Mouse (Mus musculus) embryonic facial prominence, embryonic 14.5 days (tissue): Measurements from ENCODE around the gene Gjb1. TPM values are rescaled to one million over a fixed set of nuclear protein-coding genes. Genes with fewer than 3 reads are reported as not detected.
"Not testable (repeated sequence)": the region's sequence is repeated elsewhere in the genome, so short reads cannot be mapped to it uniquely, and the experiment has no call there.

ENCODE experiments used
- ATAC-seq: fragments of 200-750 bp; cut with Nextera tagmentation; 2 replicates; pipeline ENCODE4 v1.8.0; 2017; ENCODE audit warnings: low read depth, moderate number of reproducible peaks, moderate TSS enrichment
- DNase-seq: peaks from one replicate; pipeline ENCODE4 v3.0.0-alpha.2; 2015; ENCODE audit warnings: low spot score
- H3K27ac ChIP-seq: fragments of 300-500 bp; sonication (generic); replicated peaks from 2 replicates; pipeline ENCODE4 v1.5.1; 2014; ENCODE audit warnings: low read depth, mild to moderate bottlenecking, low read length, moderate library complexity
- H3K27me3 ChIP-seq: fragments of 300-500 bp; sonication (generic); replicated peaks from 2 replicates; pipeline ENCODE4 v1.6.1; 2014; ENCODE audit warnings: low read length; ENCODE audit not compliant: control insufficient read depth, insufficient read depth
- H3K36me3 ChIP-seq: fragments of 300-500 bp; sonication (generic); 2 replicates; pipeline ENCODE4 v1.6.1; 2014; ENCODE audit warnings: low read length, mixed read lengths; ENCODE audit not compliant: control insufficient read depth, insufficient read depth
- H3K4me1 ChIP-seq: fragments of 300-500 bp; sonication (generic); 2 replicates; pipeline ENCODE4 v1.6.1; 2014; ENCODE audit warnings: antibody characterized with exemption, low read length; ENCODE audit not compliant: control insufficient read depth, insufficient read depth
- H3K4me2 ChIP-seq: fragments of 300-500 bp; sonication (generic); 2 replicates; pipeline ENCODE4 v1.6.1; 2014; ENCODE audit warnings: low read depth, mild to moderate bottlenecking, low read length, moderate library complexity, mixed read lengths
- H3K4me3 ChIP-seq: fragments of 300-500 bp; sonication (generic); 2 replicates; pipeline ENCODE4 v1.5.1; 2014; ENCODE audit warnings: low read depth, mild to moderate bottlenecking, low read length
- H3K9ac ChIP-seq: fragments of 300-500 bp; sonication (generic); 2 replicates; pipeline ENCODE4 v1.6.1; 2014; ENCODE audit warnings: low read depth, mild to moderate bottlenecking, low read length, moderate library complexity, mixed read lengths
- H3K9me3 ChIP-seq: fragments of 300-500 bp; sonication (generic); 2 replicates; pipeline ENCODE4 v1.6.1; 2016; ENCODE audit warnings: low read length; ENCODE audit not compliant: control insufficient read depth
- WGBS: fragments of 180-500 bp; shearing (Covaris S2); extraction: QIAGEN DNeasy Blood & Tissue Kit; methylation state at CpG from one replicate; pipeline ENCODE4 v1.1.7; 2014; 5-methylcytosine and 5-hydroxymethylcytosine counted together
- polyA plus RNA-seq: library from polyadenylated mRNA; unstranded; fragments of >200 nt; fragmentation: Nextera tagmentation; extraction: Ambion mirVana; gene quantifications from 2 replicates; pipeline ENCODE4 v1.2.1, GENCODE M21; 2014

The Gjb1 gene
- polyA plus RNA-seq, 1 experiment from 2014 or later, result 0.51 TPM

GRCm38 (mm10) chrX:101346475-101346874 is 29.7 kb upstream of the Gjb1 start:
- no peak for DNase-seq
- WGBS, result 54% methylated on average over 4 of the region's 4 CpGs

GRCm38 (mm10) chrX:101351188-101351587 is 25.0 kb upstream of the Gjb1 start:
- Histone ChIP-seq H3K27ac (no peak overlapping the region), H3K4me1 (no peaks in the 10 kb centered on the region), H3K4me3 (no peak overlapping the region), H3K27me3 (no peaks in the 10 kb centered on the region), H3K9me3 (no peaks in the 10 kb centered on the region), H3K4me2 (no peak overlapping the region), H3K9ac (no peak overlapping the region), H3K36me3 (no peaks in the 10 kb centered on the region)
- WGBS, result 53% methylated on average over 4 of the region's 4 CpGs
- no peak for ATAC-seq
- DNase-seq, result peak; percentile 46

More at GRCm38 (mm10) chrX:101346475-101346874, 29.7 kb upstream of the Gjb1 start:
- no peaks in the 10 kb centered on the region for H3K9me3 ChIP-seq
- no peak overlapping the region for H3K27ac ChIP-seq
- ATAC-seq, result no peak
- no peaks in the 10 kb centered on the region for H3K27me3 ChIP-seq
- H3K4me1 ChIP-seq, result no peaks in the 10 kb centered on the region
- H3K36me3 ChIP-seq, result no peaks in the 10 kb centered on the region
- no peak overlapping the region for H3K9ac ChIP-seq
- H3K4me3 ChIP-seq, result no peak overlapping the region
- no peak overlapping the region for H3K4me2 ChIP-seq

- H3K36me3 ChIP-seq, H3K27ac ChIP-seq, ATAC-seq, H3K4me2 ChIP-seq, DNase-seq, H3K4me1 ChIP-seq, H3K4me3 ChIP-seq, H3K9me3 ChIP-seq, H3K9ac ChIP-seq, H3K27me3 ChIP-seq: not testable (repeated sequence)
- 69% methylated on average over 4 of the region's 4 CpGs for WGBS
These were observed 17.3 kb upstream of the Gjb1 start for GRCm38 (mm10) chrX:101358902-101359301.

GRCm38 (mm10) chrX:101369001-101369400 is 7.2 kb upstream of the Gjb1 start:
- no peaks in the 10 kb centered on the region for H3K4me1 ChIP-seq
- no peaks in the 10 kb centered on the region for H3K36me3 ChIP-seq
- H3K27me3 ChIP-seq, result peaks cover 4% of the 10 kb centered on the region; the same call in 1 of the 2 replicates
- H3K9me3 ChIP-seq, result no peaks in the 10 kb centered on the region
- H3K27ac ChIP-seq, result no peak overlapping the region
- H3K4me2 ChIP-seq, result no peak overlapping the region
- H3K4me3 ChIP-seq, result no peak overlapping the region
- 59% methylated on average over 7 of the region's 7 CpGs for WGBS
- no peak overlapping the region for H3K9ac ChIP-seq
- ATAC-seq (no peak), DNase-seq (no peak)

DNA sequence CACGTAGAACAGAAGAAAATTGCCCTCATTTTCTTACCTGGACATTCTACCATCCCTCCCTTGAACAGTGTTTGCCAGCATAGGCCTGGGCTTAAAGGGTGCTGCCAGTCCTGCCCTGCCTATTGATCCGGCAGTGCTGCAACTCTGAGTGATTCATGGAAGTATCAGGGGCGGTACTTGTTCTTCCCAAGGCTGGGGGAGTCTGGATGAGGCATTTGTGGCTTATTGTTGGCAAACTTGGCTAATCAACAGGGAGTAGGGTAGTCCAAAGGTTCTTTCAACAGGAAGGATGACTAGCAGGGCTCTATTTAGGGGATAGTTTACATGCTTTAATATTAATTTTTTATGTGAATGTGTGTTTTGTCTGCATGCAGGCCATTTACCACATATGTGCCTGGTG is 5.6 kb upstream of the Gjb1 start:
- WGBS, result 71% methylated on average over 3 of the region's 3 CpGs

DNA sequence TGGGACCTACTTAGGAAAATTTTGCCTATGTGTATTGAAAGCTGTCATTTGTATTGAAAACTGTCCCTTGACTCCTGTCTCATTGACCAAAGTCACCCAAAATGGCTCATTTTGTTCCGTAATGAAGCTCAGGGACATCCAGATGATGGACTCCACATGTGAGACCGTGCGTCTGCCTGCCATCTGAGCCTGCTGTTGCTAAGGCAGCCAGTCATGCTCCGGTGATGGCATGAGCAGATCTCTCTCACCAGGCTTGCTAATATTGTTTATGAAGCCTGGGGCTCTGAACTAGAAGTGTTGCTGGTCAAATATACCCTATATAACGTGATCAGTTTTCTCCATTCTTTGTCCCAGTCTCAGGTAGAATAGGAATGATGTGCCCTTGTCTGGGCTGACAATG is 3.2 kb upstream of the Gjb1 start:
- no peak overlapping the region for H3K27ac ChIP-seq
- WGBS, result 44% methylated on average over 5 of the region's 5 CpGs
- no peak overlapping the region for H3K4me3 ChIP-seq
- peaks cover 12% of the 10 kb centered on the region for H3K27me3 ChIP-seq
- no peaks in the 10 kb centered on the region for H3K4me1 ChIP-seq
- DNase-seq (no peak), ATAC-seq (no peak)
- H3K4me2 ChIP-seq, result no peak overlapping the region
- H3K9ac ChIP-seq, result no peak overlapping the region
- no peaks in the 10 kb centered on the region for H3K9me3 ChIP-seq
- H3K36me3 ChIP-seq, result no peaks in the 10 kb centered on the region

More for the DNA sequence above, 5.6 kb upstream of the Gjb1 start:
- DNase-seq, result no peak
- no peak overlapping the region for H3K4me2 ChIP-seq
- no peaks in the 10 kb centered on the region for H3K4me1 ChIP-seq
- no peaks in the 10 kb centered on the region for H3K36me3 ChIP-seq
- peaks cover 4% of the 10 kb centered on the region for H3K27me3 ChIP-seq
- H3K27ac ChIP-seq, result no peak overlapping the region
- no peak for ATAC-seq
- no peaks in the 10 kb centered on the region for H3K9me3 ChIP-seq
- H3K4me3 ChIP-seq, result no peak overlapping the region
- H3K9ac ChIP-seq, result no peak overlapping the region

DNA sequence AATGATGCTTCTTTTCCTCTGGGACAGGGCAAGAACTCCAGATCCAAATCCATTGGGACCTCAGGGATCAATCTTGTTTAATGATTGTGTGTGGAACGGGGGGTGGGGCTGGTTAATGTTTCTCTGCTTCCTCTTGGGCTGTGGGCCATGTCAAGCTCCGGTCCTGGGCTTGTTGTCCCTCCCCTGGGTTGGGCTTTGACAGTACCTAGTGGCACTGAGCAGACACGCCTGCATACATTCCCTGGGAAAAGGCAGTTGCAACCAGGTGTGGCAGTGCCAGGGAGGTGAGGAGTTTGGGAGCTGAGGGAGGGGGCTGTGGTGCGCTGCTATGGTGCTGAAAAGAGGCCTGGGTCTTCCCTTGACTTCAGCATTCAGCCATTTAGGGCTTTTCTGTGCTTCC is 898 bp downstream of the Gjb1 start:
- Histone ChIP-seq H3K9me3 (no peaks in the 10 kb centered on the region), H3K27me3 (peaks cover 29% of the 10 kb centered on the region), H3K4me3 (no peak overlapping the region), H3K4me2 (no peak overlapping the region), H3K36me3 (no peaks in the 10 kb centered on the region), H3K9ac (no peak overlapping the region), H3K4me1 (no peaks in the 10 kb centered on the region), H3K27ac (no peak overlapping the region)
- ATAC-seq (no peak), DNase-seq (no peak)
- 79% methylated on average over 3 of the region's 4 CpGs for WGBS

- H3K27ac ChIP-seq, result no peak overlapping the region
- H3K4me1 ChIP-seq, result no peaks in the 10 kb centered on the region
- H3K4me2 ChIP-seq, result no peak overlapping the region
- H3K36me3 ChIP-seq, result no peaks in the 10 kb centered on the region
- 39% methylated on average over 1 of the region's 1 CpGs for WGBS
- H3K9ac ChIP-seq, result no peak overlapping the region
- no peak for ATAC-seq
- DNase-seq, result no peak
- H3K27me3 ChIP-seq, result peaks cover 52% of the 10 kb centered on the region
- H3K9me3 ChIP-seq, result no peaks in the 10 kb centered on the region
- H3K4me3 ChIP-seq, result no peak overlapping the region
These were observed 3.6 kb downstream of the Gjb1 start for GRCm38 (mm10) chrX:101379744-101380143.

DNA sequence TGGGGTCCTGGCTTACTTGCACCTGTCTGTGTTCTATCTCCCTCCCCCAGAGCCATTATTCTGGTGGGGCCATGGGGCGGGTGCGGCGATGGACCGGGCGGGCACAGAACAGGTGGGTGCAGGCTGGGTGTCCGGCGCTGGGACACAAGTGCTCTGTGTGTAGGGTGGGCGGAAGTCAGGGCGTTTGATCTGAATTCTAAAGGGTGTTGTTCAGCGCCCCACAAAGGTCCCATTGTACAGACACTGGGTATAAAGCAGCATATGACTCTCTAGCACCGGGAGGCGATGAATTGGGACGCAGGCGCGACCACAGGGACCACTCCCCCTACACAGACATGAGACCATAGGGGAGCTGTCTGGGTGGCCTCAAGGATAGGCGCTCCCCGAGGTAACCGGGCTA is 7.3 kb downstream of the Gjb1 start:
- Histone ChIP-seq H3K9me3 (no peaks in the 10 kb centered on the region), H3K9ac (no peak overlapping the region), H3K36me3 (no peaks in the 10 kb centered on the region), H3K27ac (no peak overlapping the region), H3K27me3 (peaks cover 62% of the 10 kb centered on the region), H3K4me3 (no peak overlapping the region), H3K4me2 (no peak overlapping the region), H3K4me1 (no peaks in the 10 kb centered on the region)
- 26% methylated on average over 18 of the region's 18 CpGs for WGBS
- no peak for DNase-seq
- no peak for ATAC-seq
